Mouse (Mus musculus) right cerebral cortex, adult 18-20 months (tissue): ENCODE measurements at regions not wholly inside any gene's neighbourhood (a gene's known extent, or its start where the extent isn't known, plus 50 kb on each side); places are given as distances from the start of the nearest gene placed in this dataset.

ENCODE experiments used
- DNase-seq: peaks from one replicate; pipeline ENCODE4 v3.0.0; 2022; ENCODE audit warnings: mixed read lengths

- DNase-seq = no peak
Measured at GRCm38 (mm10) chr16:42808864-42809263, 66.8 kb upstream of the Zbtb20 start.

- no peak for DNase-seq
Measured at GRCm38 (mm10) chr16:42807536-42807935, 68.1 kb upstream of the Zbtb20 start.

- DNase-seq = no peak
Measured at GRCm38 (mm10) chr16:42803609-42804008, 72.1 kb upstream of the Zbtb20 start.

GRCm38 (mm10) chr16:42792571-42792970, 83.1 kb upstream of the Zbtb20 start:
- no peak for DNase-seq

GRCm38 (mm10) chr16:42784712-42785111, 91.0 kb upstream of the Zbtb20 start:
- DNase-seq = no peak

GRCm38 (mm10) chr16:42784031-42784430, 91.7 kb upstream of the Zbtb20 start:
- DNase-seq = no peak

- DNase-seq = peak; percentile 68
Measured at GRCm38 (mm10) chr16:42782091-42782679, 93.5 kb upstream of the Zbtb20 start.

- DNase-seq = no peak
Measured at GRCm38 (mm10) chr16:42781096-42782071, 94.3 kb upstream of the Zbtb20 start.

- no peak for DNase-seq
Measured at GRCm38 (mm10) chr16:42779957-42780356, 95.7 kb upstream of the Zbtb20 start.

GRCm38 (mm10) chr16:42772640-42773039, 103.0 kb upstream of the Zbtb20 start:
- DNase-seq = no peak

GRCm38 (mm10) chr16:42770199-42770598, 105.5 kb upstream of the Zbtb20 start:
- DNase-seq = no peak

GRCm38 (mm10) chr16:42748681-42749080, 127.0 kb upstream of the Zbtb20 start:
- DNase-seq = peak; percentile 50

- DNase-seq = peak; percentile 69
Measured at GRCm38 (mm10) chr16:42745943-42746675, 129.6 kb upstream of the Zbtb20 start.

GRCm38 (mm10) chr16:42743538-42743937, 132.1 kb upstream of the Zbtb20 start:
- DNase-seq = no peak

- peak; percentile 31 for DNase-seq
Measured at GRCm38 (mm10) chr16:42743120-42743519, 132.6 kb upstream of the Zbtb20 start.

- DNase-seq = no peak
Measured at GRCm38 (mm10) chr16:42727826-42728225, 147.9 kb upstream of the Zbtb20 start.

- no peak for DNase-seq
Measured at GRCm38 (mm10) chr16:42719915-42720314, 155.8 kb upstream of the Zbtb20 start.

GRCm38 (mm10) chr16:42718452-42718851, 157.2 kb upstream of the Zbtb20 start:
- DNase-seq = peak; percentile 9

GRCm38 (mm10) chr16:42717828-42718412, 157.8 kb upstream of the Zbtb20 start:
- DNase-seq = peak; percentile 80

GRCm38 (mm10) chr16:42717075-42717827, 158.4 kb upstream of the Zbtb20 start:
- DNase-seq = no peak

GRCm38 (mm10) chr16:42702676-42703075, 173.0 kb upstream of the Zbtb20 start:
- no peak for DNase-seq

GRCm38 (mm10) chr16:42681196-42681595, 194.5 kb upstream of the Zbtb20 start:
- no peak for DNase-seq
